Mouse (Mus musculus): ENCODE measurements around the gene Duxf3. TPM values are rescaled to one million over a fixed set of nuclear protein-coding genes. Genes with fewer than 3 reads are reported as not detected.
"Not testable (repeated sequence)": the region's sequence is repeated elsewhere in the genome, so short reads cannot be mapped to it uniquely, and the experiment has no call there.

Duxf3 gene
- total RNA-seq, 4 experiments from 2014 or later = not detected

GRCm38 (mm10) chr10:58221571-58221970 lies 10.9 kb downstream of the Duxf3 start:
- DNase-seq = not testable (repeated sequence)

GRCm38 (mm10) chr10:58220726-58221125 lies 11.7 kb downstream of the Duxf3 start:
- DNase-seq = no peak

DNA sequence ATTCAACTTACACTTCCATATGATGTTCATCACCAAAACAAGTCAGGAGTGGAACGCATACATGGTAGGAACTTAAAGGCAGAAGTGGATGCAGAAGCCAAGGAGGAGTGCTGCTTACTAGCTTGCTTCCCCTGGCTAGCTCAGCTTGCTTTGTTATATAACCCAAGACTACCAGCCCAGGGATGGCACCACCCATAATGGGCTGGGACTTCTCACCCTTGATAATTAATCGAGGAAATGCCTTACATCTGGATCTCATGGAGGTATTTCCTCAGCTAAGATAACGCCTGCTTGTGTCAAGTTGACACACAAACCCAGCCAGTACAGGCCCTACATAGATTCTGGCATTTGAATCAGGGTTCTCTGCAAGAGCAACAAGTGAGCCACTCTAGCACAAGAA lies 15.1 kb downstream of the Duxf3 start:
- no peak for DNase-seq

- no peak for DNase-seq
These were observed 17.1 kb downstream of the Duxf3 start for GRCm38 (mm10) chr10:58215353-58215752.

DNA sequence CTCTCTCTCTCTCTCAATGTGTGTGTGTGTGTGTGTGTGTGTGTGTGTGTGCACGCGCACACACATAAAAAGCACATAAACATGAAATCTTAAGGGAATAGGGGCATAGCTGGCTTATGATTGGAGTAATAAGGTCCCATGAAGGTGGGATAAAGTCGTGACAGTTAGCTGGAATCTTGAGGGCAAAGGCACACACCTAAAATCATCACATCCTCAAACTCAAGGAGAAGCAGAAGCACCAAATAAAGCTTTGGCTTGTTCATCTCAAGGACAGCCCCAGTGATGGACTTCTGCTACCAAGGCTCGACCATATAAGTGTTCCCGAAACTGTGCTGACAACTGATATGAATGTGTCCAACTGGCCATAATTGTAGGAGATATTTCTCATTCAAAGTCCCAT lies 17.5 kb downstream of the Duxf3 start:
- DNase-seq = no peak

GRCm38 (mm10) chr10:58214497-58214896 lies 18.0 kb downstream of the Duxf3 start:
- no peak for DNase-seq

DNA sequence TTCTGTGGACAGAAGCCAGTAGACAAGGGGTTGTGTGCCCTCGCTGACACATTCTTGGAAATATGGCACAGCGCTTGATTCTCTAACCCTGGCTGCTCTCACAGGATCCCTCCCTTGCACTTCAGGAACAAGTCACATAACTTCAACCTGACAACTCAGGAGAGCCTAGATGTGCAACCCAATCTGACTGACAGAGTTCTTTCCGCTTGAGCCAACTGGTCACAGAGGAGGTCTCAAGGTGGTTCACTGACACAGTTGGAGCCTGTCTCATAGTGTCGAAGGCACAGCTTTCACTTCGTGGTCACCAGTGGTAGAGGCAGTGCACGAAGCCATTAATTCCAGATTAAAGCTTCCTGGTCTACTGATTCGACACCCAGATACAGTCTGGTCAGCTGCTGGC lies 20.2 kb downstream of the Duxf3 start:
- DNase-seq = no peak

DNA sequence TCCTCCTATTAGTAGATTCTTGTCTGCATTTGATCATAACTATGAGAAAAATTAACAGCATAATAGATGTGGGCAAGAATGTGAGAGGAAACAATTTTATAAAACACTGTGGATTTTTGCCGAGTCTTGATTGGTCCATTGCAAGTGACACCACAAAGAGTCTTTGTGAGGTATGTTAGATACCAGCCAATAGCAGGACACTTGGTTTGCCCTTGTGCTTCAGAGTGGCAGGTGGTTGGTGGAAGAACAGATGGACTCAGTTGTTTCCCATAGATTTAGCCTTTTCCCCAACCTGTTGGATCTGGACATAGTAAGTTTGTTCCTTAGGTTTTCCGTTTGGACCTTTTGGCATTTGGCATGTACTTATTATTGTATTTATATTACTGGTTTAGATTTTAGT lies 21.3 kb downstream of the Duxf3 start:
- no peak for DNase-seq

DNA sequence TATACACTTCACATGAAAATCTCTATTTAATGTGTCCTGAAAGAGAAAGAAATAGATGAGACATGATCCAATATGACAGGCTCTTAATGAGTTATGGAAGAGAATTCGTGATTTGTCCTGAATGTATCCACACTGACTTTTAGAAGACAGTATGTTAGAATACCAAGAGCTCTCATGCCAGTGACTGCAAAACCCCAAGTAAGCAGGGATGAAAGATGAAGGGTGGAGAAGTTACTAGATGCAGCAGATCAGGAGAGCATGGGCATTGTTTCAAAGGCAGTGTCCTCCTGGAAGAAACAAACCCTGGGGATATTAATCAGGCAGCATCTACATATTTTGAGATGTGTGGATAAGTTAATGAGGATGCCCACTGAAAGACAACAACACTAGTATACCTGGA lies 22.0 kb downstream of the Duxf3 start:
- no peak for DNase-seq

- DNase-seq = no peak
These were observed 22.6 kb downstream of the Duxf3 start for GRCm38 (mm10) chr10:58209710-58210467.

DNA sequence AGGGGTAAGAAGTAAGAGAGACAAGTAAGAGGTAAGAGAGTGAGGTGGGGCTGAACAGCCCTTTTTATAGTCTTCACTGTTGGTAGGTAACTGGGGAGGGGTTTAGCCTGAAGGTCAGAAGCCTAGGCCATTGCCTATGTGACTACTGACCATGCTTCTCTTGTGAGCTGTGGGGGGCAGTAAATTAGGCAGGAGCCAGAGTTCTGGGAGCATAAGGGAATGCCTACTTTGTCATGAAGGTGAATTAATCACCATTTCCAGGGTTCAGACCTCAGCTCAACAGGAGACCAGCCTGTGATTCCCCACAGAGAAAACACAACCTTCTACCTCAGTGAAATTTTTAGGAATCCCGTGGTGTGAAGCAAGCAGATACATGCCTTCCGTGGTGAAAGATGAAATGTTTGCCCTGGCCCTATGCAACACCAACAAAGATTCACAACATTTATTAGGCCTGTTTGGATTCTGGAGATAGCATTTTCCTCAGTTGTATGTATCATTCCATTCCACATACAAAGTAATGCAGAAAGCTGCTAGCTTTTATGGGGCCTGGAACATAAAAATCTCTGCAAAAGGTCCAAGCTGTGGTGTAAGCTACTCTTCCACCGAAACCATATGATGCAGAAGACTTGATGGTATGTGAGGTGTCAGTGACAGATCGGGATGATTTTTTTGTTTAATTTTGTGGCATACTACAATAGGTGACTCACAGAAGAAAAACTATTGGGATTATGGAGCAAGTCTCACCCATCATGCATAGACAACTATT lies 25.7 kb downstream of the Duxf3 start:
- no peak for DNase-seq

DNA sequence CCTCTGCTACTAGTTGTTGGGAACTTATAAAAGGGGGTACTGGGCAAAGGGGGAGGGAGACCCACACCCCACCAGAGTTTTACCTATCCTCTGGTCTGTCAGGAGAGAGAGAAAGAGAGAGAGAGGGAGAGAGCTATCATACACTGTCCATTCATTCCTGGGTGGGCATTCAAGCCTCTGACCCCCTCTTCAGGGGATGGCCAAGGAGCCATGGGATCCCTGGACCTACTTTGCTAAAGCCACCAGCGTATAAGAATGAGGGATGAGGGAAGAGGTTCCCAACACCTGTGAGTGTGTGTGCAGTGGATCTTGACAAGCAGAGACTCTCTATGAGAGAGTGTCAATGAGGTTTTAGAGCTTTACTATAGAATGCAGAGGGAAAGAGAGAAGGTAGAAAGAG lies 26.5 kb downstream of the Duxf3 start:
- no peak for DNase-seq

Other genes starting within 250 kb of the Duxf3 start
- gene AW822073, start 7.7 kb downstream of the Duxf3 start, total RNA-seq (2022) = not detected
- gene Gm4981, start 4.0 kb upstream of the Duxf3 start, total RNA-seq (2022) = not detected
- gene Gcc2, start 22.8 kb upstream of the Duxf3 start, total RNA-seq (2022) = 10 to 100 TPM; 49.4 to 60.0 (median 54.1) TPM
- 10 to 100 TPM; 47.0 to 58.9 (median 49.3) TPM for gene Lims1, start 90.8 kb upstream of the Duxf3 start, total RNA-seq (2022)
- gene Ranbp2, start 214.2 kb upstream of the Duxf3 start, total RNA-seq (2022) = 10 to 100 TPM; 71.4 to 82.9 (median 80.8) TPM